Mouse (Mus musculus) spleen, postnatal 14 days (tissue): Measurements from ENCODE around the gene Slc41a2.

Experiments used
- DNase-seq, 2 experiments: peaks; one replicate each; pipeline ENCODE4 v3.0.0; 2021 to 2022; ENCODE audit warnings: low spot score in 2 of 2

Gene Slc41a2

GRCm38 (mm10) chr10:83228626-83229025 lies 109.1 kb downstream of the Slc41a2 start:
- DNase-seq, result no peak

GRCm38 (mm10) chr10:83224999-83225398 lies 112.7 kb downstream of the Slc41a2 start:
- DNase-seq, result no peak

GRCm38 (mm10) chr10:83220847-83221246 lies 116.8 kb downstream of the Slc41a2 start:
- no peak for DNase-seq

- no peak for DNase-seq
These were observed 117.5 kb downstream of the Slc41a2 start for GRCm38 (mm10) chr10:83220217-83220616.

- DNase-seq, result peak in 1 of 2 experiments; percentile 42
These were observed 118.0 kb downstream of the Slc41a2 start for GRCm38 (mm10) chr10:83219729-83220128.

GRCm38 (mm10) chr10:83218778-83219177 lies 118.9 kb downstream of the Slc41a2 start:
- DNase-seq, result no peak

- DNase-seq, result no peak
These were observed 120.4 kb downstream of the Slc41a2 start for GRCm38 (mm10) chr10:83217256-83217655.

- DNase-seq, result no peak
These were observed 122.1 kb downstream of the Slc41a2 start for GRCm38 (mm10) chr10:83215559-83215958.

- no peak for DNase-seq
These were observed 125.1 kb downstream of the Slc41a2 start for GRCm38 (mm10) chr10:83212618-83213017.

- no peak for DNase-seq
These were observed 126.6 kb downstream of the Slc41a2 start for GRCm38 (mm10) chr10:83210968-83211583.

- DNase-seq, result no peak
These were observed 127.6 kb downstream of the Slc41a2 start for GRCm38 (mm10) chr10:83210122-83210521.

GRCm38 (mm10) chr10:83209388-83209787 lies 128.3 kb downstream of the Slc41a2 start:
- DNase-seq, result no peak

- no peak for DNase-seq
These were observed 129.2 kb downstream of the Slc41a2 start for GRCm38 (mm10) chr10:83208436-83208835.

- no peak for DNase-seq
These were observed 134.6 kb downstream of the Slc41a2 start for GRCm38 (mm10) chr10:83202906-83203702.

GRCm38 (mm10) chr10:83201525-83201924 lies 136.2 kb downstream of the Slc41a2 start:
- DNase-seq, result no peak

- no peak for DNase-seq
These were observed 138.4 kb downstream of the Slc41a2 start for GRCm38 (mm10) chr10:83199290-83199689.

GRCm38 (mm10) chr10:83198692-83199091 lies 139.0 kb downstream of the Slc41a2 start:
- DNase-seq, result no peak

- DNase-seq, result peak; percentile 64 to 77
These were observed 139.9 kb downstream of the Slc41a2 start for GRCm38 (mm10) chr10:83197690-83198336.

GRCm38 (mm10) chr10:83191982-83192381 lies 145.7 kb downstream of the Slc41a2 start:
- DNase-seq, result no peak

- DNase-seq, result no peak
These were observed 146.2 kb downstream of the Slc41a2 start for GRCm38 (mm10) chr10:83191476-83191875.

GRCm38 (mm10) chr10:83189071-83189470 lies 148.6 kb downstream of the Slc41a2 start:
- no peak for DNase-seq

GRCm38 (mm10) chr10:83186984-83187383 lies 150.7 kb downstream of the Slc41a2 start:
- no peak for DNase-seq

GRCm38 (mm10) chr10:83186167-83186566 lies 151.5 kb downstream of the Slc41a2 start:
- no peak for DNase-seq
